Mouse (Mus musculus) C2C12 (cell line): Measurements from ENCODE around the gene Pnpla2. TPM values are rescaled to one million over a fixed set of nuclear protein-coding genes. Genes with fewer than 3 reads are reported as not detected.

Experiments used
- H3K27me3 ChIP-seq: one replicate; pipeline ENCODE4 v1.6.1; 2011; ENCODE audit not compliant: control insufficient read depth, insufficient read depth, insufficient read length
- H3K36me3 ChIP-seq: one replicate; pipeline ENCODE4 v1.6.1; 2011; ENCODE audit not compliant: control insufficient read depth, insufficient read depth
- H3K4me3 ChIP-seq: one replicate; pipeline ENCODE4 v1.5.1; 2011; ENCODE audit warnings: mild to moderate bottlenecking, control low read depth; ENCODE audit not compliant: poor library complexity, insufficient read depth, severe bottlenecking
- H3K79me2 ChIP-seq: one replicate; pipeline ENCODE4 v1.6.1; 2011; ENCODE audit not compliant: control insufficient read depth, insufficient read depth
- H3K79me3 ChIP-seq: one replicate; pipeline ENCODE4 v1.6.1; 2011; ENCODE audit warnings: low read depth, control low read depth
- H3ac ChIP-seq: one replicate; pipeline ENCODE3; 2011; ENCODE audit warnings: low read depth; ENCODE audit not compliant: control insufficient read depth, insufficient read length
- CEBPB ChIP-seq: IDR thresholded peaks from one replicate; pipeline ENCODE4 v1.6.1; 2011; ENCODE audit warnings: low read depth, mild to moderate bottlenecking, control low read depth, moderate library complexity
- CTCF ChIP-seq: IDR thresholded peaks from one replicate; pipeline ENCODE4 v1.5.1; 2011; ENCODE audit not compliant: control insufficient read depth, insufficient read depth, insufficient read length
- FOSL1 ChIP-seq: IDR thresholded peaks from one replicate; pipeline ENCODE4 v1.8.0; 2011; ENCODE audit warnings: mild to moderate bottlenecking, low read length; ENCODE audit not compliant: poor library complexity, insufficient read depth, severe bottlenecking
- MAX ChIP-seq: IDR thresholded peaks from one replicate; pipeline ENCODE4 v1.6.1; 2011; ENCODE audit warnings: mild to moderate bottlenecking, control low read depth
- MYOD1 ChIP-seq: IDR thresholded peaks from one replicate; pipeline ENCODE4 v1.6.1; 2011; ENCODE audit warnings: low read depth; ENCODE audit not compliant: control insufficient read depth, insufficient read length
- MYOG ChIP-seq: IDR thresholded peaks from one replicate; pipeline ENCODE4 v1.6.1; 2011; ENCODE audit not compliant: control insufficient read depth, insufficient read length; ENCODE audit errors: extremely low read depth
- USF1 ChIP-seq: IDR thresholded peaks from one replicate; pipeline ENCODE4 v1.6.1; 2011; ENCODE audit warnings: low read depth, mild to moderate bottlenecking, control low read depth, moderate library complexity
- polyA plus RNA-seq: library from polyadenylated mRNA; unstranded; fragments of >200 nt; fragmentation: generic; extraction: Trizol; gene quantifications from one replicate; pipeline ENCODE4 v1.2.1, GENCODE M21; 2012; ENCODE audit warnings: missing spikeins

Gene Pnpla2
- polyA plus RNA-seq, 1 experiment = 32.8 TPM

DNA sequence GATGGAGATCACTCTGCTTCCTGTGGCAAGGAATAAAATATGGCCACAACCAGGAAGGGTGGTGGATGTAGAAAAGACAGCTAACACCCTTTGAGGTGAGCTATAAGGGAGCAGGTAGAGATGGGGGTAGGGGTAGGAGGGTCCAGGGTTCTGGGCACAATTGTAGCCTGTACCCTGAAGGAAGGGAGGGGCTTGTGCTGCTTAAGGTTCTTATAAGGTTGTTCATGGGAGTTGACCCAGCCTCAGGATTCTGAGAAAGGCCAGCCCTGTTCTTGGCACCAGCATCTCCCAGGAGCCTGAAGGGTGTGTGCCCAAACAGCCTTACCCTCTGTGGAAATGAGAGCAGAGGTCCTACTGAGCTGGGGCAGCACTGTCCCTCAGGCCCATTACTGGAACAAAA lies 3.1 kb upstream of the Pnpla2 start:
- Histone ChIP-seq H3K36me3 (peaks cover 43% of the 10 kb centered on the region), H3ac (no peak overlapping the region), H3K4me3 (no peak overlapping the region), H3K79me3 (peaks cover 26% of the 10 kb centered on the region), H3K27me3 (no peaks in the 10 kb centered on the region), H3K79me2 (peaks cover 34% of the 10 kb centered on the region)
- no peak for TF ChIP-seq MAX
- TF ChIP-seq FOSL1 = no peak
- TF ChIP-seq USF1 = no peak
- no peak for TF ChIP-seq CEBPB
- TF ChIP-seq MYOG = no peak
- TF ChIP-seq MYOD1 = no peak
- no peak for TF ChIP-seq CTCF

DNA sequence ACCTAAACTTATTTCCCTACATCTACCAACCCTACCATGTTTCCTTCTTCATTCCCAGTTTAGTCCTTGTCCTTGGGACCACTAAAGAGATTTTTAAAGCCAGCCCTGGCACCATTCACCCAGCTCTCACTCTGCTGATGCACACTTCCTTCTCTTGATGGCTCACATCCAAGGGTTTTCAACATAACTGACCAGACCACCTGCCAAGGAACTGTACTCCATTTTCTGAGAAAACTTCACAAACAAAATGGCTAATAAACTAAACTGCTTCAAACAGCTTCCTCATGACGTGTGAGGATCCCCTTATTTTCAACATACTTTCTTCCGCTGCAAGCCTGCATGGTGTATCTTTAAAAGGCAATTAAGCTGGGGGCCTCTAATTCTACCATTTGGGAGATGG lies 1.4 kb upstream of the Pnpla2 start:
- Histone ChIP-seq H3K79me2 (peaks cover 21% of the 10 kb centered on the region), H3K4me3 (no peak overlapping the region), H3K79me3 (peaks cover 15% of the 10 kb centered on the region), H3K36me3 (peaks cover 35% of the 10 kb centered on the region), H3ac (no peak overlapping the region), H3K27me3 (no peaks in the 10 kb centered on the region)
- no peak for TF ChIP-seq USF1
- TF ChIP-seq FOSL1 = no peak
- no peak for TF ChIP-seq MAX
- no peak for TF ChIP-seq CEBPB
- no peak for TF ChIP-seq MYOD1

GRCm38 (mm10) chr7:141455610-141456314 lies 764 bp downstream of the Pnpla2 start:
- Histone ChIP-seq H3K36me3 (peaks cover 17% of the 10 kb centered on the region), H3K27me3 (no peaks in the 10 kb centered on the region), H3K4me3 (peak overlapping the region; percentile 42), H3K79me2 (no peaks in the 10 kb centered on the region), H3K79me3 (no peaks in the 10 kb centered on the region), H3ac (peak overlapping the region; percentile 76)
- TF ChIP-seq MYOG = no peak
- no peak for TF ChIP-seq FOSL1
- no peak for TF ChIP-seq MAX
- no peak for TF ChIP-seq MYOD1
- no peak for TF ChIP-seq CTCF
- no peak for TF ChIP-seq USF1
- no peak for TF ChIP-seq CEBPB

- Histone ChIP-seq H3K4me3 (no peak overlapping the region), H3K79me2 (no peaks in the 10 kb centered on the region), H3ac (no peak overlapping the region), H3K36me3 (peaks cover 7% of the 10 kb centered on the region), H3K27me3 (no peaks in the 10 kb centered on the region), H3K79me3 (no peaks in the 10 kb centered on the region)
- TF ChIP-seq MYOG (no peak), MAX (peak; percentile 64), USF1 (peak; percentile 81), CEBPB (peak; percentile 79)
Measured at GRCm38 (mm10) chr7:141456739-141457138, 1.7 kb downstream of the Pnpla2 start.

DNA sequence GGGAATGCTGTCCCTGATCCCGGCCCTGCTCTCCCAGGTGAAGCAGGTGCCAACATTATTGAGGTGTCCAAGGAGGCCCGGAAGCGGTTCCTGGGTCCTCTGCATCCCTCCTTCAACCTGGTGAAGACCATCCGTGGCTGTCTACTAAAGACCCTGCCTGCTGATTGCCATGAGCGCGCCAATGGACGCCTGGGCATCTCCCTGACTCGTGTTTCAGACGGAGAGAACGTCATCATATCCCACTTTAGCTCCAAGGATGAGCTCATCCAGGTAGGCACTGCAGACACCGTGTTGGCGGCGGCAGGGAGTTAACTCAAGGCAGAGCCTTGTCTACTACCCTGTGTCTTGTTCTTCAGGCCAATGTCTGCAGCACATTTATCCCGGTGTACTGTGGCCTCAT lies 2.2 kb downstream of the Pnpla2 start:
- no peak overlapping the region for H3K4me3 ChIP-seq
- H3K36me3 ChIP-seq = peaks cover 3% of the 10 kb centered on the region
- no peaks in the 10 kb centered on the region for H3K27me3 ChIP-seq
- H3K79me2 ChIP-seq = no peaks in the 10 kb centered on the region
- TF ChIP-seq CEBPB = no peak
- TF ChIP-seq MYOD1 = no peak
- no peak for TF ChIP-seq MAX
- TF ChIP-seq CTCF = no peak
- TF ChIP-seq USF1 = no peak
- no peak for TF ChIP-seq FOSL1
- TF ChIP-seq MYOG = no peak
- no peaks in the 10 kb centered on the region for H3K79me3 ChIP-seq
- no peak overlapping the region for H3ac ChIP-seq

DNA sequence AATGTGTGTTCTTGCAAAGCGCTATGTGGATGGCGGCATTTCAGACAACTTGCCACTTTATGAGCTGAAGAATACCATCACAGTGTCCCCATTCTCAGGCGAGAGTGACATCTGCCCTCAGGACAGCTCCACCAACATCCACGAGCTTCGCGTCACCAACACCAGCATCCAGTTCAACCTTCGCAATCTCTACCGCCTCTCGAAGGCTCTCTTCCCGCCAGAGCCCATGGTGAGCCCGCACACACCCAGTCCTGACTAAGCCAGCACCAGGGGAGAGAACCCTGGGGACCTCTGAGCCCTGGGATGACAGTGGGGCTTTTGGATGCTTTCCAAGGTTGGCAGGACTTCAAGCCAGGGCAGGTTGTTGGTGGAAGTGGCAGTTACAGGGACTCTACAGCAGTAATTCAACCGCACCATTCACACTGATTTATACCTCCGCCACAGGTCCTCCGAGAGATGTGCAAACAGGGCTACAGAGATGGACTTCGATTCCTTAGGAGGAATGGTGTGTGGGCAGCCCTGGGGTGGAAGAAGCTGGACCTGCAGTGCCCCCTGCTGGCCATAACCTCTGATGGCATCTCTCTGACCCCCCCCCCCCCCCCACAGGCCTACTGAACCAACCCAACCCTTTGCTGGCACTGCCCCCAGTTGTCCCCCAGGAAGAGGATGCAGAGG lies 3.1 kb downstream of the Pnpla2 start:
- Histone ChIP-seq H3K27me3 (no peaks in the 10 kb centered on the region), H3K4me3 (no peak overlapping the region)
- TF ChIP-seq USF1 (no peak), CTCF (peak; percentile 44)

More for the DNA sequence above, 3.1 kb downstream of the Pnpla2 start:
- H3K79me2 ChIP-seq = no peaks in the 10 kb centered on the region
- H3ac ChIP-seq = no peak overlapping the region
- H3K79me3 ChIP-seq = no peaks in the 10 kb centered on the region
- peaks cover 3% of the 10 kb centered on the region for H3K36me3 ChIP-seq
